Mouse (Mus musculus): ENCODE measurements around the gene Trim65.

DNA sequence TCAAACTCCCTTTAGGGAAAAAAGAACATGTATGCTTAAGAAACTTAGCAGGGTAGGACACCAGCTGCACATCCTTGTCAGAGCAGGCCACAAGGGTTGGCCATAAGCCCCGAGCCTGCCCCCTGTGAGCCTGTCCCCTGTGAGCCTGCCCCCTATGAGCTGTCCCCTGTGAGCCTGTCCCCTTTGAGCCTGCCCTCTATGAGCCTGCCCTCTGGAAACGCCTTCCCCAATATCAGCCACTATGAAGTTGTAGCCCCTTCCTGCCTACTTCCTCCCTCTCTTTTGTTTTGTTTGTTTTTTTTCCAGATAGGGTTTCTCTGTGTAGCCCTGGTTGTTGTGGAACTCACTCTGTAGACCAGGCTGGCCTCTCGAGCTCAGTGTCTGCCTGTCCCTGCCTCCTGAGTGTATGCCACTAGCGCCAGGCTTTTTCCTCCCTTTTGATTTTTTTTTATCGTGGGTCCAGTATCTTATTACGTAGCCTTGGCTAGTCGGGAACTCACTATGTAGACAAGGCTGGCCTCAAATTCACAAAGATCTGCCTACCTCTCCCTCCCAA lies 56.4 kb downstream of the Trim65 start:
- no peak for TF ChIP-seq MAFK (IDR thresholded peaks at IDR 0.05; ENCODE audit: insufficient read depth, low read depth, low read length)
- TF ChIP-seq HCFC1 (IDR thresholded peaks at IDR 0.05; ENCODE audit: borderline replicate concordance, insufficient read depth, low read length), result no peak
- no peak for TF ChIP-seq CHD2 (IDR thresholded peaks at IDR 0.05; ENCODE audit: low read depth, low read length)
- TF ChIP-seq ZNF384 (IDR thresholded peaks at IDR 0.05; ENCODE audit: low read depth, low read length), result no peak
- TF ChIP-seq ZC3H11A (IDR thresholded peaks at IDR 0.05; ENCODE audit: borderline replicate concordance, low read depth, low read length), result no peak

Data from ES-E14 (cell line).